Mouse (Mus musculus): ENCODE data around the gene Tpra1.

GRCm38 (mm10) chr6:88918802-88919201, 16.8 kb downstream of the Tpra1 start:
- no peak for TF ChIP-seq CTCF (IDR thresholded peaks at IDR 0.05; ENCODE audit: low read depth)
- no peak for TF ChIP-seq EP300 (IDR thresholded peaks at IDR 0.05; ENCODE audit: low read depth)
